Mouse (Mus musculus) embryonic fibroblast, embryonic 13.5 days (primary cell): ENCODE data around the gene Cplx3.

Source experiments
- CTCF ChIP-seq: IDR thresholded peaks from 2 replicates; pipeline ENCODE4 v1.5.1; 2011; ENCODE audit warnings: mild to moderate bottlenecking, control low read depth, low read length, moderate library complexity, borderline replicate concordance; ENCODE audit not compliant: insufficient read depth
- POLR2A ChIP-seq: IDR thresholded peaks from 2 replicates; pipeline ENCODE4 v1.6.1; 2011; ENCODE audit warnings: low read depth, mild to moderate bottlenecking, control low read depth, low read length, moderate library complexity

DNA sequence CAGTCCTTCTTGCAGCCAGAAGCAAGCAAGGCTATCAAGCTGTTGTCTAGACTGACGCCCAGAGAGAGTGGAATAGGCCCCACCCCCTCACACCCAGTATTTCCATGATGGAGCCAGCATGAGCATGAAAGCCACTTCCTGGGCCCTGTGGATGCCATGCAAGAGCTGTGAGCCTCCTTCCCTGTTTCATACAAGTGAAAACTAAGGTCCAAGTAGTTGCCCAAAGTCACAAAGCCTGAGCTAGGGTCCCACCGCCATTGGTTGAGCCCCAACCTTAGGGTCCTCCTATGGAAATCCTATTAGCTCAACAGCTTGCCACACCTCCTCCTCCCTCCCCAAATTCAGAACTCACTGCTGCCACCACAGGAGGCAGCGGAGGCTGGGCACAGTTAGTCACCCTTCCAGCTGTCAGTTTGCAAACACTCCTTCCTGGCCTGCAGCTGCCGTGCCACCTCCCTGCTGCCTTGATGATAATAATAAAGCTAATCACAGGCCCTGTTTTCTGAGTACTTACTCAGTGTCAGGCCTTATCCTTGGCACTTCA is 27.5 kb upstream of the Cplx3 start:
- TF ChIP-seq POLR2A: no peak
- TF ChIP-seq CTCF: no peak
